Mouse (Mus musculus): Measurements from ENCODE around the gene Apoa5.

DNA sequence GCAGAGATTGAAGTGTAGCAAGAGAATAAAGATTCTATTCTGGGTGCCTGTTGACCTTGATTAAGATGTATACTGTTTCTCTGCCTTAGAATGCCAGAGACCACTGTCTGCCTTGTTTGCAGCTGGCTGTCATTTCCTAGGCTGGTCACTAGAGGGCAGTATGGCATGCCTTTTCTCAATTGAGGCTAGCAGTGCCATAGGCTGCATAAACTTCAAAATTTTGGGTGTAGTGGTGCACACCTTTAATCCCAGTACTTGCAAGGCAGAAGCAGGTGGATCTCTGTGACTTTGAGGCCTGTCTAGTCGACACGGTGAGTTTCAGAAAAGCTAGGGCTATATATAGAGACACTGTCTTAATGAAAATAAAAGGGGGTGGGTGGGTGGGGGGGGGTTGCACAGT, 33.7 kb downstream of the Apoa5 start:
- TF ChIP-seq CTCF (IDR thresholded peaks at IDR 0.05; ENCODE audit: control insufficient read depth, insufficient read depth, insufficient read length), result peak; percentile 49
- no peak for TF ChIP-seq MAX (IDR thresholded peaks at IDR 0.05)
- no peak for TF ChIP-seq CEBPB (IDR thresholded peaks at IDR 0.05; ENCODE audit: low read depth)
- TF ChIP-seq MYOG (IDR thresholded peaks at IDR 0.05; ENCODE audit: control insufficient read depth, extremely low read depth, insufficient read length), result no peak
- no peak for TF ChIP-seq USF1 (IDR thresholded peaks at IDR 0.05; ENCODE audit: low read depth)
- TF ChIP-seq FOSL1 (IDR thresholded peaks at IDR 0.05; ENCODE audit: insufficient read depth, low read length, poor library complexity, severe bottlenecking), result no peak
- no peak for TF ChIP-seq MYOD1 (IDR thresholded peaks at IDR 0.05; ENCODE audit: control insufficient read depth, insufficient read length, low read depth)
